Mouse (Mus musculus) midbrain, embryonic 12.5 days (tissue): Measurements from ENCODE around the gene Adamts17. TPM values are rescaled to one million over a fixed set of nuclear protein-coding genes. Genes with fewer than 3 reads are reported as not detected.

ENCODE experiments used
- ATAC-seq: fragments of 200-750 bp; cut with Nextera tagmentation; 2 replicates; pipeline ENCODE4 v1.8.0; 2017; ENCODE audit warnings: low read depth, moderate TSS enrichment, moderate library complexity; ENCODE audit not compliant: low FRiP score
- H3K27ac ChIP-seq: fragments of 300-500 bp; sonication (generic); replicated peaks from 2 replicates; pipeline ENCODE4 v1.5.1; 2016; ENCODE audit warnings: mild to moderate bottlenecking
- H3K27me3 ChIP-seq: fragments of 300-500 bp; sonication (generic); 2 replicates; pipeline ENCODE4 v1.6.1; 2016; ENCODE audit warnings: mild to moderate bottlenecking
- H3K36me3 ChIP-seq: fragments of 300-500 bp; sonication (generic); 2 replicates; pipeline ENCODE4 v1.6.1; 2016
- H3K4me1 ChIP-seq: fragments of 300-500 bp; sonication (generic); 2 replicates; pipeline ENCODE4 v1.6.1; 2016
- H3K4me2 ChIP-seq: fragments of 300-500 bp; sonication (generic); replicated peaks from 2 replicates; pipeline ENCODE4 v1.6.1; 2016; ENCODE audit warnings: mild to moderate bottlenecking, moderate library complexity
- H3K4me3 ChIP-seq: fragments of 300-500 bp; sonication (generic); 2 replicates; pipeline ENCODE4 v1.5.1; 2016; ENCODE audit warnings: mild to moderate bottlenecking
- H3K9ac ChIP-seq: fragments of 300-500 bp; sonication (generic); replicated peaks from 2 replicates; pipeline ENCODE4 v1.6.1; 2016; ENCODE audit warnings: mild to moderate bottlenecking, moderate library complexity
- H3K9me3 ChIP-seq: fragments of 300-500 bp; sonication (generic); 2 replicates; pipeline ENCODE4 v1.6.1; 2016; ENCODE audit warnings: mild to moderate bottlenecking
- WGBS: fragments of 180-500 bp; shearing (Covaris S2); methylation state at CpG from one replicate; pipeline ENCODE4 v1.1.7; 2016; 5-methylcytosine and 5-hydroxymethylcytosine counted together
- polyA plus RNA-seq: library from polyadenylated mRNA; unstranded; fragments of >200 nt; fragmentation: Nextera tagmentation; extraction: Ambion mirVana; gene quantifications from 2 replicates; pipeline ENCODE4 v1.2.1, GENCODE M21; 2016

Gene Adamts17
- polyA plus RNA-seq, 1 experiment from 2014 or later: 2.2 TPM

- 69% methylated on average over 8 of the region's 8 CpGs for WGBS
- ATAC-seq: no peak
- Histone ChIP-seq H3K4me3 (no peak overlapping the region), H3K4me1 (no peaks in the 10 kb centered on the region), H3K9me3 (no peaks in the 10 kb centered on the region), H3K36me3 (no peaks in the 10 kb centered on the region), H3K9ac (no peak overlapping the region), H3K27ac (no peak overlapping the region), H3K4me2 (no peak overlapping the region), H3K27me3 (no peaks in the 10 kb centered on the region)
Measured at GRCm38 (mm10) chr7:67039861-67040260, 200.3 kb downstream of the Adamts17 start.

DNA sequence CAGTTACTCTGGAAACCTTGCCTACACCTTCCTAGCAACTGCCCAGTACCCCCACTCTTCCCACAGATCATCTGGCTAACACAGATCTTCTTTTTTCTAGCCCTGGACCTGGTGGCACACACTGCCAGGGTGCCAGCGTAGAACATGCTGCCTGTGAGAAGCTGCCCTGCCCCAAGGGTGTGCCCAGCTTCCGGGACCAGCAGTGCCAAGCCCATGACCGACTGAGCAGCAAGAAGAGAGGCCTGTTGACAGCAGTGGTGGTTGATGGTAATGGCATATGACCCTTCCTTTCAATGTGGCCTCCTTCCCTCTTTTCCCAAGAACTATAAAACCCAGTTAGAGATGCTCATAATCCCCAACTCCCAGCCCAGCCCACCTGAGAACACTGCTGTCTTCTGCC is 202.2 kb downstream of the Adamts17 start:
- no peak overlapping the region for H3K9ac ChIP-seq
- 90% methylated on average over 3 of the region's 3 CpGs for WGBS

DNA sequence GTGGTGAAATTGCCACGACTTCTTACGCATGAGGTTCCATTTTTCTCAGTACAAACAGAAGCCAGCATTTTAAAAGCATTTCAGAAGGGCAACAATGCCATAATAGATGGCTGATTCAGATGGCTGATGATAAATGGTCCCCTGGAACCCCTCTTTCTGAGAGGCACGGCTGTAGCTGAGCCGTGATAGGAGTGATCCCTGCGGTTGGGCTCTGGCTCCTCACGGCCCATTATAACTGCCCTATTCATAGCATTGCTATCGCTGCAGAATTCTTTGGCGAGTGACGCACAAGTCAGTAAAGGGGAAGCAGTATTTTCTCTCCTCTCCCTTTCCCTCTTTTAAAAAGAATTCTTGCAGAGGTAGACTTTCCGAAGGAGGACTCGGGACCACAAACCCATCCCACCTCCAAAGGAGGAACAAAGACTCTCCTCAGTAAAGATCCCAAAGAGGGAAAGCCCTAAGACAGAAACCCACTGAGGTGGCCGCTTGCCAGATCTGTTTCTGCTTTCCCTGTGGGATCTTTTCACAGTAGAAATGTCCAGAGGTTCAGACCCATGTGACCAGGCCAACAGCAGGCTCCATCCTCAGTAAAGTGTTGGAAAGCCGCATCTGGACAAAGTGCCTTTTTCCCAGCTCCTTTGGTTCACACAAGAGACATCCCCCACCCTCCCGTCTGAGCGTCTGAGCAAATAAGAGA is 204.7 kb downstream of the Adamts17 start:
- H3K27me3 ChIP-seq: no peaks in the 10 kb centered on the region
- no peak overlapping the region for H3K4me2 ChIP-seq
- 93% methylated on average over 15 of the region's 15 CpGs for WGBS
- no peak overlapping the region for H3K4me3 ChIP-seq
- no peak overlapping the region for H3K9ac ChIP-seq
- no peak overlapping the region for H3K27ac ChIP-seq
- ATAC-seq: no peak
- no peaks in the 10 kb centered on the region for H3K36me3 ChIP-seq
- no peaks in the 10 kb centered on the region for H3K9me3 ChIP-seq
- no peaks in the 10 kb centered on the region for H3K4me1 ChIP-seq

More for the DNA sequence above, 202.2 kb downstream of the Adamts17 start:
- Histone ChIP-seq H3K36me3 (no peaks in the 10 kb centered on the region), H3K9me3 (no peaks in the 10 kb centered on the region), H3K4me1 (no peaks in the 10 kb centered on the region), H3K4me2 (no peak overlapping the region), H3K27ac (no peak overlapping the region), H3K4me3 (no peak overlapping the region), H3K27me3 (no peaks in the 10 kb centered on the region)
- no peak for ATAC-seq

GRCm38 (mm10) chr7:67045202-67045601 is 205.7 kb downstream of the Adamts17 start:
- H3K27me3 ChIP-seq: no peaks in the 10 kb centered on the region
- 96% methylated on average over 6 of the region's 6 CpGs for WGBS
- no peaks in the 10 kb centered on the region for H3K9me3 ChIP-seq
- ATAC-seq: no peak
- no peak overlapping the region for H3K9ac ChIP-seq
- no peaks in the 10 kb centered on the region for H3K4me1 ChIP-seq
- H3K36me3 ChIP-seq: no peaks in the 10 kb centered on the region
- H3K27ac ChIP-seq: no peak overlapping the region
- no peak overlapping the region for H3K4me3 ChIP-seq
- no peak overlapping the region for H3K4me2 ChIP-seq

DNA sequence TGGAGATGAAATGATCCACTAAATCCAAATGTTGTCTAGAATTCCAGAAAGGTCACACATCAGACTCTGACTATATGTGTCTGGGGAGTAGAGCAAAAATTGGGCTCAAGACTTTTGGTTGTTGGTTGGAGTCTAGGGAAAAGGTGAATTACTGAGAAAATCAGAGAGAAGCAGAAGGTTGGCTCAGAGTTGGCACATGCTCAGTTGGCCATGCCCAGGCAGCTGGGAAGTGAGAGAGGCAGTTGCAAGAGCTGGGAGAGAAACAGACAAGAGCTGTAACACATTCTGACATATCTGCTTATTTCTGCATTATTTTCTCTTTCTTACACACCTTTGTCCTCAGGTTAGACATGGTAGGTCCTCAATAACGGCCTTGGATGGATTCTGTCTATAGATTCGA is 209.7 kb downstream of the Adamts17 start:
- Histone ChIP-seq H3K4me3 (no peak overlapping the region), H3K36me3 (no peaks in the 10 kb centered on the region), H3K9ac (no peak overlapping the region), H3K9me3 (no peaks in the 10 kb centered on the region), H3K4me1 (no peaks in the 10 kb centered on the region), H3K27me3 (no peaks in the 10 kb centered on the region), H3K4me2 (no peak overlapping the region), H3K27ac (no peak overlapping the region)
- 85% methylated on average over 2 of the region's 2 CpGs for WGBS
- no peak for ATAC-seq

- Histone ChIP-seq H3K4me3 (no peak overlapping the region), H3K27me3 (no peaks in the 10 kb centered on the region), H3K36me3 (no peaks in the 10 kb centered on the region), H3K27ac (no peak overlapping the region), H3K9me3 (no peaks in the 10 kb centered on the region), H3K4me1 (no peaks in the 10 kb centered on the region), H3K9ac (no peak overlapping the region), H3K4me2 (no peak overlapping the region)
- WGBS: 86% methylated on average over 3 of the region's 3 CpGs
- ATAC-seq: no peak
Measured at GRCm38 (mm10) chr7:67050424-67050823, 210.9 kb downstream of the Adamts17 start.

DNA sequence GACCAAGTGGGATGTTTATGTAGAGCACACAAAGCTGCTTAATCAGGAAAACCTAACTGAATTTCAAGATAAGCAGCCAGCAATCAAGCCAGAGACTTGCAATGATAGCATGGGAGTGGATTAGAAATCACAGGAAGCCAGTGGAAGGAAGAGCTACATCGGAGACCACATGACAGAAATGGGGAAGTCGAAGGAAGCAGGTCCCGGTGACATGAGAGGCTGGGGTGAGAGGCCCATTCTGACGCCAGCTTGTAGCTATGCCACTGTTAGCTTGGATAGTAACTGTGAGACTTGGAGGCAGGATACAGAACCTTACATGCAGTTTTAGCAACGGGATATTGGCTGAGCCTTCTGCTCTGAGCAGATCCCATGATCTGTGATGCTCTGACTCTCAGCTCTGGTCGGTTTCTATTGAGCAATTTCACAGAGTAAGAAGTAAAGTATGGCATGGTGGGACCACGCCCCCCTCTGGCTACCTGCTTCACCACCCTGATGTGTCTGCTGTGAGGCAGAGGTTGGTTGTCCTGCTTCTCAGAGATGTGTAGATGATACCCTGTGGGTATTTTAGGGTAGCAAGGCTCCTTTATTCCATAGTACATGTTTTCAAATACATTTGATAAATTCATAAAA is 211.7 kb downstream of the Adamts17 start:
- WGBS: 91% methylated on average over 7 of the region's 7 CpGs
- no peaks in the 10 kb centered on the region for H3K4me1 ChIP-seq
- H3K27ac ChIP-seq: no peak overlapping the region
- no peak for ATAC-seq
- H3K4me3 ChIP-seq: no peak overlapping the region
- H3K27me3 ChIP-seq: no peaks in the 10 kb centered on the region
- H3K9ac ChIP-seq: no peak overlapping the region
- H3K9me3 ChIP-seq: no peaks in the 10 kb centered on the region
- no peaks in the 10 kb centered on the region for H3K36me3 ChIP-seq
- H3K4me2 ChIP-seq: no peak overlapping the region

- no peak overlapping the region for H3K4me3 ChIP-seq
- no peak overlapping the region for H3K4me2 ChIP-seq
- H3K9me3 ChIP-seq: no peaks in the 10 kb centered on the region
- no peaks in the 10 kb centered on the region for H3K27me3 ChIP-seq
- H3K4me1 ChIP-seq: no peaks in the 10 kb centered on the region
- no peak overlapping the region for H3K9ac ChIP-seq
- ATAC-seq: no peak
- no peaks in the 10 kb centered on the region for H3K36me3 ChIP-seq
- WGBS: 85% methylated on average over 3 of the region's 3 CpGs
- no peak overlapping the region for H3K27ac ChIP-seq
Measured at GRCm38 (mm10) chr7:67054876-67055275, 215.3 kb downstream of the Adamts17 start.

GRCm38 (mm10) chr7:67055510-67055909 is 216.0 kb downstream of the Adamts17 start:
- no peaks in the 10 kb centered on the region for H3K4me1 ChIP-seq
- 75% methylated on average over 3 of the region's 3 CpGs for WGBS

GRCm38 (mm10) chr7:67061756-67062155 is 222.2 kb downstream of the Adamts17 start:
- ATAC-seq: no peak
- H3K4me2 ChIP-seq: no peak overlapping the region
- no peak overlapping the region for H3K9ac ChIP-seq
- 83% methylated on average over 9 of the region's 9 CpGs for WGBS
- no peaks in the 10 kb centered on the region for H3K4me1 ChIP-seq
- no peaks in the 10 kb centered on the region for H3K27me3 ChIP-seq
- H3K4me3 ChIP-seq: no peak overlapping the region
- H3K27ac ChIP-seq: no peak overlapping the region
- H3K36me3 ChIP-seq: no peaks in the 10 kb centered on the region
- no peaks in the 10 kb centered on the region for H3K9me3 ChIP-seq

More at GRCm38 (mm10) chr7:67055510-67055909, 216.0 kb downstream of the Adamts17 start:
- no peaks in the 10 kb centered on the region for H3K27me3 ChIP-seq
- H3K4me3 ChIP-seq: no peak overlapping the region
- no peaks in the 10 kb centered on the region for H3K9me3 ChIP-seq
- H3K4me2 ChIP-seq: no peak overlapping the region
- H3K27ac ChIP-seq: no peak overlapping the region
- no peak overlapping the region for H3K9ac ChIP-seq
- no peaks in the 10 kb centered on the region for H3K36me3 ChIP-seq
- no peak for ATAC-seq

DNA sequence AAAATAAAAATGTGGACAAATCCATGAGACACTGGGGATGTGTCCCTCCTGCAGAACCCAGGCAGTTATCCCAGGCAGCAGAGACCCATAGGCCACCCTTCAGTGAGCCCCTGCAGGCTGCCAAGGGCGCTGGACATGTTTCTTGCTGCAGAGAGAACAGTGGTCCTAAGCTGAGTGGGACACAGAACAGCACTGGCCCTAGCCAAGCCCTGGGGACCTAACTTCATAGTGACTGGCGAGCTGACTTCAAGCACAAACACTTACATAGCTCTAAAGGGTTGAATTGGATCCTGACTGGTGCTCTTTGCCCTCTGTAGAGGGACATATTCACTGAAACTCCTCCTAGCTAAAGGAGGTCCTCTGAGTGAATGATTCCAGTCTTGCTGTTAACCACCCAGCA is 223.0 kb downstream of the Adamts17 start:
- H3K9me3 ChIP-seq: no peaks in the 10 kb centered on the region
- H3K4me1 ChIP-seq: no peaks in the 10 kb centered on the region
- no peak for ATAC-seq
- no peak overlapping the region for H3K4me2 ChIP-seq
- H3K4me3 ChIP-seq: no peak overlapping the region
- H3K27me3 ChIP-seq: no peaks in the 10 kb centered on the region
- H3K27ac ChIP-seq: no peak overlapping the region
- 75% methylated on average over 2 of the region's 2 CpGs for WGBS
- no peak overlapping the region for H3K9ac ChIP-seq
- H3K36me3 ChIP-seq: no peaks in the 10 kb centered on the region

DNA sequence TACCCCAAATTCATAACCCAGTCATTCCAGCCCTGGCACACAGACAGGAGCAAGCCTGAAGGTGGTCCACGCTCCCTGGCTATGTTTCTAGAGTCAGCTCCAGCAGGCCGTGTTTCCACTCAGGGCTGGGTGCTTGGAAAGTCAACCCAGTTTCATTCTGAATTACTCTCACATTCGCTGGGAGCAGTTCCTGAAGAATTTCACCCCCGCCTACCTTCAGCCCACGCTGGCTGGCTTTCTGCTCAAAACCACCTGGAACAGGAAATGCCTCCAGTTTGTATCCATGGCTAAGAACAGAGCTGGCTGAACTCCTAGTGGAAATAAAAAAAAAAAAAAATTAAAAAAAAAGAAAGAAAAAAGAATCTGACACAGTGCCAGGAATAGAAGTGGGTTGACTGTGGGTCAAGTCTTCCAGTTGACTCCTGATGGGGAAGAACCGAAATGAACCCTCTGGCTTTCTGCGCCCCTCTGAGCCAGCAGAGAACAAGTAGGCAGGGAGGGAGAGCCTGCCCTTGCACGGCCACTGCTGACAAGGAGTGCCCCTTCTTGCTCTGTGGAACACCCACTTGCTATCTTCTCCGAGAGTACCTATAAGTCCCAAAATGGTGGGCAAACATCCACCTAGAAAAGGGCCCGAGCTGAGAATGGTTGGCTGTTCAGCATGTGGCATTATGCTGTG is 225.2 kb downstream of the Adamts17 start:
- no peaks in the 10 kb centered on the region for H3K4me1 ChIP-seq
- no peak overlapping the region for H3K27ac ChIP-seq
- no peaks in the 10 kb centered on the region for H3K9me3 ChIP-seq
- H3K4me2 ChIP-seq: no peak overlapping the region
- 86% methylated on average over 10 of the region's 10 CpGs for WGBS
- ATAC-seq: no peak
- H3K36me3 ChIP-seq: no peaks in the 10 kb centered on the region
- H3K4me3 ChIP-seq: no peak overlapping the region
- H3K27me3 ChIP-seq: no peaks in the 10 kb centered on the region
- no peak overlapping the region for H3K9ac ChIP-seq
